Mouse (Mus musculus): ENCODE results near the gene Shb. TPM values are rescaled to one million over a fixed set of nuclear protein-coding genes. Genes with fewer than 3 reads are reported as not detected.
A peak's percentile ranks its signal among the peaks of the same experiment; 100 is the strongest.

The Shb gene
- total and polyA plus RNA-seq, 3 experiments = 7.7 to 15.5 (median 8.6) TPM

- H3K79me2 ChIP-seq (replicated peaks; ENCODE audit: control insufficient read depth, extremely low read depth, insufficient read depth, poor library complexity, severe bottlenecking) = no peaks in the 10 kb centered on the region
- H3K4me3 ChIP-seq (replicated peaks in 1 of 3; ENCODE audit: low read depth in 2 of 3, low read length in 2 of 3, poor library complexity in 1 of 3) = no peak overlapping the region
- DNase-seq (ENCODE audit: extremely low read depth) = no peak
- peak; percentile 16; the same call in 1 of the 2 replicates for TF ChIP-seq IRF4 (IDR thresholded peaks at IDR 0.05; ENCODE audit: low read depth, low read length)
- no peak for TF ChIP-seq E2F4 (IDR thresholded peaks at IDR 0.05; ENCODE audit: insufficient replicate concordance, low read depth, low read length)
- no peak overlapping the region for H3K9ac ChIP-seq (ENCODE audit: insufficient read depth, low read depth)
- H3K4me2 ChIP-seq (ENCODE audit: insufficient read depth, low read depth, poor library complexity, severe bottlenecking) = peak overlapping the region; percentile 7; the same call in 1 of the 2 replicates
- no peaks in the 10 kb centered on the region for H3K27me3 ChIP-seq (replicated peaks)
- dilution Hi-C loops (cut with MboI; ENCODE audit: extremely low pct_ligation_motif_present, extremely low pct_unique_long_range_greater_than_20kb, low sequenced_read_pairs) = no loop called here
- in situ Hi-C loops (cut with MboI; ENCODE audit: low pct_ligation_motif_present, low pct_unique_long_range_greater_than_20kb, low sequenced_read_pairs) = no loop called here
- H3K27ac ChIP-seq (ENCODE audit: insufficient read depth, low read depth) = no peak overlapping the region
- H3K9me3 ChIP-seq (replicated peaks; ENCODE audit: low read length) = no peaks in the 10 kb centered on the region
- H3K4me1 ChIP-seq (ENCODE audit: control insufficient read depth in 1 of 2, insufficient read depth in 2 of 2) = peaks cover 2 to 10% of the 10 kb centered on the region in 2 experiments; a peak in 3 of 4 replicates
- H3K36me3 ChIP-seq (replicated peaks in 1 of 2; ENCODE audit: control insufficient read depth in 1 of 2, insufficient read depth in 1 of 2, low read length in 1 of 2) = no peaks in the 10 kb centered on the region
These were observed 13.6 kb upstream of the Shb start for GRCm38 (mm10) chr4:45545851-45546250.

GRCm38 (mm10) chr4:45543481-45544051 is 11.3 kb upstream of the Shb start:
- no peak for TF ChIP-seq UBTF (IDR thresholded peaks at IDR 0.05; ENCODE audit: low read depth, low read length)
- no peak for TF ChIP-seq ETS1 (conservative IDR thresholded peaks at IDR 0.05; ENCODE audit: low read depth, low read length)
- TF ChIP-seq ZMIZ1 (IDR thresholded peaks at IDR 0.05; ENCODE audit: low read depth, low read length) = no peak
- H3K4me3 ChIP-seq (replicated peaks in 1 of 3; ENCODE audit: low read depth in 2 of 3, low read length in 2 of 3, poor library complexity in 1 of 3) = no peak overlapping the region
- peaks cover 2 to 17% of the 10 kb centered on the region in 2 experiments; a peak in 3 of 4 replicates for H3K4me1 ChIP-seq (ENCODE audit: control insufficient read depth in 1 of 2, insufficient read depth in 2 of 2)
- no peak overlapping the region for H3K9ac ChIP-seq (ENCODE audit: insufficient read depth, low read depth)
- no peak for DNase-seq (ENCODE audit: extremely low read depth)
- no peaks in the 10 kb centered on the region for H3K36me3 ChIP-seq (replicated peaks in 1 of 2; ENCODE audit: control insufficient read depth in 1 of 2, insufficient read depth in 1 of 2, low read length in 1 of 2)
- H3K4me2 ChIP-seq (ENCODE audit: insufficient read depth, low read depth, poor library complexity, severe bottlenecking) = no peak overlapping the region
- no peak overlapping the region for H3K27ac ChIP-seq (ENCODE audit: insufficient read depth, low read depth)
- no peaks in the 10 kb centered on the region for H3K79me2 ChIP-seq (replicated peaks; ENCODE audit: control insufficient read depth, extremely low read depth, insufficient read depth, poor library complexity, severe bottlenecking)
- no peaks in the 10 kb centered on the region for H3K27me3 ChIP-seq (replicated peaks)
- no peaks in the 10 kb centered on the region for H3K9me3 ChIP-seq (replicated peaks; ENCODE audit: low read length)
- in situ Hi-C loops (cut with MboI; ENCODE audit: low pct_ligation_motif_present, low pct_unique_long_range_greater_than_20kb, low sequenced_read_pairs) = no loop called here
- dilution Hi-C loops (cut with MboI; ENCODE audit: extremely low pct_ligation_motif_present, extremely low pct_unique_long_range_greater_than_20kb, low sequenced_read_pairs) = no loop called here

- Histone ChIP-seq H3K9me3 (replicated peaks; ENCODE audit: low read length) (no peaks in the 10 kb centered on the region), H3K36me3 (replicated peaks in 1 of 2; ENCODE audit: control insufficient read depth in 1 of 2, insufficient read depth in 1 of 2, low read length in 1 of 2) (no peaks in the 10 kb centered on the region), H3K79me2 (replicated peaks; ENCODE audit: control insufficient read depth, extremely low read depth, insufficient read depth, poor library complexity, severe bottlenecking) (no peaks in the 10 kb centered on the region), H3K27me3 (replicated peaks) (no peaks in the 10 kb centered on the region), H3K4me1 (ENCODE audit: control insufficient read depth in 1 of 2, insufficient read depth in 2 of 2) (peaks cover 0 to 8% of the 10 kb centered on the region in 2 experiments; a peak in 1 of 4 replicates), H3K4me3 (replicated peaks in 1 of 3; ENCODE audit: low read depth in 2 of 3, low read length in 2 of 3, poor library complexity in 1 of 3) (no peak overlapping the region), H3K4me2 (ENCODE audit: insufficient read depth, low read depth, poor library complexity, severe bottlenecking) (no peak overlapping the region), H3K9ac (ENCODE audit: insufficient read depth, low read depth) (no peak overlapping the region), H3K27ac (ENCODE audit: insufficient read depth, low read depth) (no peak overlapping the region)
- dilution Hi-C loops (cut with MboI; ENCODE audit: extremely low pct_ligation_motif_present, extremely low pct_unique_long_range_greater_than_20kb, low sequenced_read_pairs) (no loop called here), in situ Hi-C loops (cut with MboI; ENCODE audit: low pct_ligation_motif_present, low pct_unique_long_range_greater_than_20kb, low sequenced_read_pairs) (no loop called here)
- no peak for TF ChIP-seq EP300 (IDR thresholded peaks at IDR 0.05; ENCODE audit: low read length)
- no peak for TF ChIP-seq CHD2 (IDR thresholded peaks at IDR 0.05; ENCODE audit: low read length)
- TF ChIP-seq USF2 (conservative IDR thresholded peaks at IDR 0.05; ENCODE audit: low read depth, low read length) = no peak
- TF ChIP-seq NELFE (IDR thresholded peaks at IDR 0.05; ENCODE audit: low read depth, low read length) = no peak
- TF ChIP-seq MXI1 (IDR thresholded peaks at IDR 0.05; ENCODE audit: low read depth, low read length) = no peak
- TF ChIP-seq MAFK (IDR thresholded peaks at IDR 0.05; ENCODE audit: insufficient replicate concordance, low read length) = no peak
- TF ChIP-seq CTCF (conservative IDR thresholded peaks at IDR 0.05 in 1 of 2, IDR thresholded peaks at IDR 0.05 in 1 of 2; ENCODE audit: low read depth in 2 of 2, low read length in 2 of 2) = no peak
- TF ChIP-seq ZC3H11A (IDR thresholded peaks at IDR 0.05; ENCODE audit: low read depth, low read length) = no peak
- TF ChIP-seq GABPA (IDR thresholded peaks at IDR 0.05; ENCODE audit: insufficient replicate concordance, low read depth, low read length) = no peak
- no peak for TF ChIP-seq POLR2AphosphoS2 (IDR thresholded peaks at IDR 0.05; ENCODE audit: low read depth, low read length)
- no peak for TF ChIP-seq ZKSCAN1 (IDR thresholded peaks at IDR 0.05; ENCODE audit: borderline replicate concordance, low read depth, low read length)
- no peak for TF ChIP-seq JUN (IDR thresholded peaks at IDR 0.05; ENCODE audit: insufficient read depth, low read depth, low read length)
- TF ChIP-seq ELF1 (IDR thresholded peaks at IDR 0.05; ENCODE audit: low read depth, low read length) = no peak
- no peak for TF ChIP-seq TCF12 (IDR thresholded peaks at IDR 0.05; ENCODE audit: low read depth, low read length)
- TF ChIP-seq POLR2A (IDR thresholded peaks at IDR 0.05; ENCODE audit: low read depth, low read length) = no peak
- no peak for DNase-seq (ENCODE audit: extremely low read depth)
These were observed 8.1 kb upstream of the Shb start for GRCm38 (mm10) chr4:45540151-45540933.

Data from CH12.LX (cell line).